Comparison of ENCODE assay signal across 10 mouse cellular contexts in the genomic region with DNA sequence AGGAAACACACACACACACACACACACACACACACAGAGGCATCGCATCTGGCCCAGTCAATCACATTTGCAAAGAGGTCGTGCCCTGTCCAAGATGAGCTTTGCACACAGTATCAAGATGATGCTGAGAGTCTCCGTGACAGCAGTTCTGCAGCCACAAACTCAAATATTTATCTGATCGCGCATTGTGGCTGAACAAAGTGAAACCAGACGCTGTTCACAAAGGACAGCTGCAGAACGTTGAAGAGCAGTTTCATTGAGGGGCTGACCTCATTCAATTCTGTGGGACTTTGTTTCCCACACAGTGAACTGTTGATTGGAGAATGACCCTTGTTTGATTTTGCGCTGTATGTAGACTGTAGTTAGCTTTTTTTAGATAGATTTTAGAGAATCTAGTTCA.
DNase-seq lines count a peak whose midpoint lies in the region; ATAC-seq lines count a peak whose summit lies in the region.
"Had no signal": no experiment of that assay in that cellular context is flagged by ENCODE, and none has a peak within 500 bp of the region (broad histone marks: within the 10 kb centered on the region; RNA-seq: fewer than 3 reads in every experiment).

No protein-coding gene starts in this region.

- no peak overlapping the region for H3K4me3 ChIP-seq in kidney, embryonic 14.5 days (ENCODE audit: low read length)
- H3K4me3 ChIP-seq in forebrain, embryonic 15.5 days = no peak overlapping the region

- H3K27me3 ChIP-seq in kidney, embryonic 14.5 days (ENCODE audit: control insufficient read depth, insufficient read depth, low read length) = no peaks in the 10 kb centered on the region
- no peaks in the 10 kb centered on the region for H3K27me3 ChIP-seq in forebrain, embryonic 15.5 days

- ATAC-seq in kidney, embryonic 14.5 days (ENCODE audit: low FRiP score, low TSS enrichment) = no peak
- ATAC-seq in megakaryocyte-erythroid progenitor cell, adult 5-6 weeks (replicated peaks; ENCODE audit: low FRiP score, low TSS enrichment, poor library complexity, severe bottlenecking) = peak; percentile 68; the same call in 1 of the 2 replicates
- no peak for ATAC-seq in forebrain, embryonic 15.5 days (replicated peaks)

- H3K4me1 ChIP-seq in kidney, embryonic 14.5 days (ENCODE audit: control insufficient read depth, insufficient read depth, low read length) = 0 out of 2 replicates have a peak, but pooled peaks cover 3% of the 10 kb centered on the region
- peaks cover 4% of the 10 kb centered on the region; the same call in 1 of the 2 replicates for H3K4me1 ChIP-seq in forebrain, embryonic 15.5 days

- no peak overlapping the region for H3K27ac ChIP-seq in kidney, embryonic 14.5 days (ENCODE audit: low read depth, low read length)
- H3K27ac ChIP-seq in forebrain, embryonic 15.5 days (replicated peaks) = no peak overlapping the region

- no peak overlapping the region for H3K4me2 ChIP-seq in kidney, embryonic 14.5 days (replicated peaks; ENCODE audit: low read depth, low read length)
- H3K4me2 ChIP-seq in forebrain, embryonic 15.5 days (replicated peaks) = no peak overlapping the region

- peak; percentile 30 for DNase-seq in gastrocnemius, postnatal 10 days
- DNase-seq in gastrocnemius, postnatal 25 days = no peak
- peak; percentile 12 for DNase-seq in kidney, postnatal 10 days
- peak; percentile 56 for DNase-seq in embryo, embryonic 11 days
- no peak for DNase-seq in ovary, adult 18-20 months (ENCODE audit: low spot score)
- DNase-seq: kidney, postnatal 36 days; midbrain, embryonic 14.5 days had no signal

- H3K9ac ChIP-seq in kidney, embryonic 14.5 days (ENCODE audit: low read depth, low read length) = no peak overlapping the region
- H3K9ac ChIP-seq in forebrain, embryonic 15.5 days (replicated peaks) = no peak overlapping the region

- no peaks in the 10 kb centered on the region for H3K36me3 ChIP-seq in kidney, embryonic 14.5 days (ENCODE audit: control insufficient read depth, insufficient read depth, low read length)
- no peaks in the 10 kb centered on the region for H3K36me3 ChIP-seq in forebrain, embryonic 15.5 days

- 49% methylated on average over 8 of the region's 8 CpGs for WGBS in kidney, embryonic 14.5 days
- WGBS in forebrain, embryonic 15.5 days = 66% methylated on average over 8 of the region's 8 CpGs

- H3K9me3 ChIP-seq in kidney, embryonic 14.5 days (ENCODE audit: control insufficient read depth, low read length) = no peaks in the 10 kb centered on the region
- H3K9me3 ChIP-seq in forebrain, embryonic 15.5 days = no peaks in the 10 kb centered on the region

Comparison
In these comparisons a context has a peak if more than half of its experiments do, and no peak if none do; other contexts are left out.
1. DNase-seq: peak in gastrocnemius, postnatal 10 days (single experiment), kidney, postnatal 10 days (single experiment) and embryo, embryonic 11 days (single experiment); none in gastrocnemius, postnatal 25 days (single experiment) and ovary, adult 18-20 months (single experiment).